Mouse (Mus musculus): ENCODE results near the gene Mrps10.

Gene Mrps10
- long read RNA-seq, experiment 1, transcript Mrps10-204 (7 exons, 1,017 nt): minor isoform, 35 of 87 reads
- long read RNA-seq, experiment 1, transcript Mrps10-203 (7 exons, 1,018 nt): major isoform, 37 of 87 reads
- long read RNA-seq, experiment 1, partial matches to known transcripts: 2 of 87 reads
- long read RNA-seq, experiment 1, other reads (novel, unspliced or antisense): 13 of 87 reads
- long read RNA-seq, experiment 2, transcript Mrps10-204 (7 exons, 1,017 nt): major isoform, 34 of 91 reads
- long read RNA-seq, experiment 2, transcript Mrps10-203 (7 exons, 1,018 nt): minor isoform, 28 of 91 reads
- long read RNA-seq, experiment 2, partial matches to known transcripts: 2 of 91 reads
- long read RNA-seq, experiment 2, other reads (novel, unspliced or antisense): 27 of 91 reads

- intact Hi-C loops (cut with DNase I): no loop called here
Observed at GRCm38 (mm10) chr17:47368401-47369086, at the start of gene Mrps10. Mrps10 (plus strand) TSS chr17:47368887.

GRCm38 (mm10) chr17:47318972-47319625 lies 49.6 kb upstream of the Mrps10 start:
- intact Hi-C loops (cut with DNase I): no loop called here

GRCm38 (mm10) chr17:47319761-47320160 lies 48.9 kb upstream of the Mrps10 start:
- intact Hi-C loops (cut with DNase I): no loop called here

GRCm38 (mm10) chr17:47322128-47322990 lies 46.3 kb upstream of the Mrps10 start:
- intact Hi-C loops (cut with DNase I): no loop called here

GRCm38 (mm10) chr17:47322991-47323295 lies 45.7 kb upstream of the Mrps10 start:
- intact Hi-C loops (cut with DNase I): no loop called here

- intact Hi-C loops (cut with DNase I): no loop called here
Observed at GRCm38 (mm10) chr17:47327559-47327958, 41.1 kb upstream of the Mrps10 start.

- intact Hi-C loops (cut with DNase I): no loop called here
Observed at GRCm38 (mm10) chr17:47327969-47328368, 40.7 kb upstream of the Mrps10 start.

- intact Hi-C loops (cut with DNase I): no loop called here
Observed at GRCm38 (mm10) chr17:47328552-47329343, 39.9 kb upstream of the Mrps10 start.

- intact Hi-C loops (cut with DNase I): loop anchor here (5.0 kb wide), 1 partner anchor 293 kb away; no protein-coding TSS in a partner anchor
Observed at GRCm38 (mm10) chr17:47330616-47331015, 38.1 kb upstream of the Mrps10 start.

GRCm38 (mm10) chr17:47332001-47332611 lies 36.6 kb upstream of the Mrps10 start:
- intact Hi-C loops (cut with DNase I): loop anchor here (5.0 kb wide), 1 partner anchor 295 kb away; no protein-coding TSS in a partner anchor

- intact Hi-C loops (cut with DNase I): loop anchor here (5.0 kb wide), 1 partner anchor 295 kb away; no protein-coding TSS in a partner anchor
Observed at GRCm38 (mm10) chr17:47332664-47333063, 36.0 kb upstream of the Mrps10 start.

- intact Hi-C loops (cut with DNase I): loop anchor here (5.0 kb wide), 1 partner anchor 296 kb away; no protein-coding TSS in a partner anchor
Observed at GRCm38 (mm10) chr17:47333409-47333808, 35.3 kb upstream of the Mrps10 start.

GRCm38 (mm10) chr17:47343121-47343520 lies 25.6 kb upstream of the Mrps10 start:
- intact Hi-C loops (cut with DNase I): no loop called here

GRCm38 (mm10) chr17:47349721-47350319 lies 18.9 kb upstream of the Mrps10 start:
- intact Hi-C loops (cut with DNase I): no loop called here

- intact Hi-C loops (cut with DNase I): no loop called here
Observed at GRCm38 (mm10) chr17:47359964-47360363, 8.7 kb upstream of the Mrps10 start.

- intact Hi-C loops (cut with DNase I): no loop called here
Observed at GRCm38 (mm10) chr17:47361343-47361742, 7.3 kb upstream of the Mrps10 start.

GRCm38 (mm10) chr17:47369087-47369443 lies 378 bp downstream of the Mrps10 start:
- intact Hi-C loops (cut with DNase I): no loop called here

GRCm38 (mm10) chr17:47371451-47371850 lies 2.8 kb downstream of the Mrps10 start:
- intact Hi-C loops (cut with DNase I): loop anchor here (10.0 kb wide), 1 partner anchor 253 kb away; no protein-coding TSS in a partner anchor

- intact Hi-C loops (cut with DNase I): loop anchor here (10.0 kb wide), 1 partner anchor 251 kb away; no protein-coding TSS in a partner anchor
Observed at GRCm38 (mm10) chr17:47373991-47374390, 5.3 kb downstream of the Mrps10 start.

Data from adrenal gland (tissue).